Mouse (Mus musculus): ENCODE measurements at regions not wholly inside any gene's neighbourhood (a gene's known extent, or its start where the extent isn't known, plus 50 kb on each side); places are given as distances from the start of the nearest gene placed in this dataset.

GRCm38 (mm10) chr17:77452085-77452484 is 748.0 kb upstream of the Crim1 start:
- ATAC-seq (replicated peaks; ENCODE audit: poor library complexity): no peak

- ATAC-seq (replicated peaks; ENCODE audit: poor library complexity): no peak
Measured at GRCm38 (mm10) chr17:77469678-77470077, 730.4 kb upstream of the Crim1 start.

GRCm38 (mm10) chr17:77470195-77470594 is 729.9 kb upstream of the Crim1 start:
- ATAC-seq (replicated peaks; ENCODE audit: poor library complexity): 0 out of 2 replicates have a peak, but pooled peaks have one; percentile 48

DNA sequence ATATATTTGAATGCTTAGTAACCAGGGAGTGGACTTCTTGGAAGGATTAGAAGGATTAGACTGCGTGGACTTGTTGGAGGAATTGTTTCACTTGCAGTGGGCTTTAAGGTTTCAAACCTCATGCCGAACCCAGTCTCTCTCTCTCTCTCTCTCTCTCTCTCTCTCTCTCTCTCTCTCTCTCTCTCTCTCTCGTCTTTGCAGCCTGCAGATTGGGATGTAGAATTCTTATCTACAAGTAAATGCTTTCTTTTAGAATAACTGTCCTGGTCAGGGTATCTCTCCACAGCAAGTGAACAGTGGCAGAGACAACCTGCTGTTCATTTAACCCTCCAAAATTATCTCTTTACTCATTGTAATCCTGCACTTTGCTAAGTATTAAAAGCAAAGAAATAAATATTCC is 728.1 kb upstream of the Crim1 start:
- no peak for ATAC-seq (replicated peaks; ENCODE audit: poor library complexity)
